Mouse (Mus musculus) erythroblast, embryonic 14.5 days (primary cell): ENCODE results near the gene Tmem35b. TPM values are rescaled to one million over a fixed set of nuclear protein-coding genes. Genes with fewer than 3 reads are reported as not detected.
A peak's percentile ranks its signal among the peaks of the same experiment; 100 is the strongest.

Experiments used
- H3K27me3 ChIP-seq: 2 replicates; pipeline ENCODE4 v1.6.1; 2012; ENCODE audit warnings: inconsistent platforms; ENCODE audit not compliant: control insufficient read depth
- H3K36me3 ChIP-seq: 2 replicates; pipeline ENCODE4 v1.6.1; 2012; ENCODE audit warnings: mild to moderate bottlenecking, inconsistent platforms; ENCODE audit not compliant: control insufficient read depth
- H3K4me1 ChIP-seq: 2 replicates; pipeline ENCODE4 v1.6.1; 2012; ENCODE audit warnings: inconsistent platforms; ENCODE audit not compliant: control insufficient read depth
- H3K4me3 ChIP-seq: replicated peaks from 2 replicates; pipeline ENCODE3; 2012; ENCODE audit warnings: moderate library complexity, mild to moderate bottlenecking, inconsistent platforms
- H3K9me3 ChIP-seq: 2 replicates; pipeline ENCODE4 v1.6.1; 2012; ENCODE audit warnings: low read length, inconsistent platforms, mixed read lengths; ENCODE audit not compliant: control insufficient read depth
- GATA1 ChIP-seq: IDR thresholded peaks from 2 replicates; pipeline ENCODE4 v1.6.1; 2012; ENCODE audit warnings: low read length, inconsistent platforms, mixed read lengths
- TAL1 ChIP-seq: IDR thresholded peaks from 3 replicates; pipeline ENCODE4 v1.6.1; 2012; ENCODE audit warnings: low read length, inconsistent platforms, mixed read lengths
- polyA plus RNA-seq: library from polyadenylated mRNA; stranded (reverse); fragments of >175 nt; gene quantifications from 2 replicates; pipeline ENCODE4 v1.2.3, GENCODE M21; 2012

Gene Tmem35b
- polyA plus RNA-seq, 1 experiment: 0.06 TPM

- Histone ChIP-seq H3K4me3 (no peak overlapping the region), H3K36me3 (no peaks in the 10 kb centered on the region; the same call in 1 of the 2 replicates)
Observed at GRCm38 (mm10) chr4:127110570-127110969, 12.9 kb upstream of the Tmem35b start.

GRCm38 (mm10) chr4:127124331-127124730, 840 bp downstream of the Tmem35b start:
- no peaks in the 10 kb centered on the region for H3K9me3 ChIP-seq
- no peaks in the 10 kb centered on the region for H3K27me3 ChIP-seq
- no peaks in the 10 kb centered on the region for H3K36me3 ChIP-seq
- no peak for TF ChIP-seq TAL1
- no peak for TF ChIP-seq GATA1
- H3K4me3 ChIP-seq: no peak overlapping the region
- peaks cover 14% of the 10 kb centered on the region for H3K4me1 ChIP-seq

More at GRCm38 (mm10) chr4:127110570-127110969, 12.9 kb upstream of the Tmem35b start:
- TF ChIP-seq GATA1 (no peak), TAL1 (no peak)
- H3K27me3 ChIP-seq: no peaks in the 10 kb centered on the region
- no peaks in the 10 kb centered on the region for H3K4me1 ChIP-seq
- no peaks in the 10 kb centered on the region for H3K9me3 ChIP-seq

GRCm38 (mm10) chr4:127125834-127126463, 2.5 kb downstream of the Tmem35b start:
- Histone ChIP-seq H3K36me3 (no peaks in the 10 kb centered on the region), H3K27me3 (no peaks in the 10 kb centered on the region), H3K9me3 (no peaks in the 10 kb centered on the region), H3K4me1 (peaks cover 14% of the 10 kb centered on the region), H3K4me3 (peak overlapping the region; percentile 68)
- TF ChIP-seq GATA1: no peak
- TF ChIP-seq TAL1: no peak

- no peak for TF ChIP-seq TAL1
- no peak for TF ChIP-seq GATA1
- H3K9me3 ChIP-seq: no peaks in the 10 kb centered on the region
- no peak overlapping the region for H3K4me3 ChIP-seq
- no peaks in the 10 kb centered on the region for H3K27me3 ChIP-seq
- no peaks in the 10 kb centered on the region for H3K4me1 ChIP-seq
- no peaks in the 10 kb centered on the region for H3K36me3 ChIP-seq
Observed at GRCm38 (mm10) chr4:127134687-127135086, 11.2 kb downstream of the Tmem35b start.

GRCm38 (mm10) chr4:127137591-127137990, 14.1 kb downstream of the Tmem35b start:
- H3K9me3 ChIP-seq: no peaks in the 10 kb centered on the region

GRCm38 (mm10) chr4:127138486-127138885, 15.0 kb downstream of the Tmem35b start:
- H3K4me1 ChIP-seq: no peaks in the 10 kb centered on the region

More at GRCm38 (mm10) chr4:127137591-127137990, 14.1 kb downstream of the Tmem35b start:
- no peaks in the 10 kb centered on the region for H3K36me3 ChIP-seq
- H3K4me1 ChIP-seq: no peaks in the 10 kb centered on the region
- no peaks in the 10 kb centered on the region for H3K27me3 ChIP-seq
- H3K4me3 ChIP-seq: no peak overlapping the region
- TF ChIP-seq TAL1: no peak
- TF ChIP-seq GATA1: no peak

GRCm38 (mm10) chr4:127150031-127150430, 26.5 kb downstream of the Tmem35b start:
- Histone ChIP-seq H3K4me1 (no peaks in the 10 kb centered on the region), H3K27me3 (no peaks in the 10 kb centered on the region), H3K4me3 (no peak overlapping the region), H3K36me3 (no peaks in the 10 kb centered on the region), H3K9me3 (no peaks in the 10 kb centered on the region)
- no peak for TF ChIP-seq GATA1
- TF ChIP-seq TAL1: no peak

More at GRCm38 (mm10) chr4:127138486-127138885, 15.0 kb downstream of the Tmem35b start:
- TF ChIP-seq TAL1 (no peak), GATA1 (no peak)
- Histone ChIP-seq H3K36me3 (no peaks in the 10 kb centered on the region), H3K9me3 (no peaks in the 10 kb centered on the region), H3K4me3 (no peak overlapping the region), H3K27me3 (no peaks in the 10 kb centered on the region)

GRCm38 (mm10) chr4:127153345-127153744, 29.9 kb downstream of the Tmem35b start:
- no peaks in the 10 kb centered on the region for H3K4me1 ChIP-seq
- H3K36me3 ChIP-seq: no peaks in the 10 kb centered on the region
- H3K9me3 ChIP-seq: no peaks in the 10 kb centered on the region
- no peak overlapping the region for H3K4me3 ChIP-seq
- no peaks in the 10 kb centered on the region for H3K27me3 ChIP-seq
- TF ChIP-seq TAL1 (no peak), GATA1 (no peak)

- TF ChIP-seq GATA1 (no peak), TAL1 (no peak)
- Histone ChIP-seq H3K4me3 (no peak overlapping the region), H3K9me3 (no peaks in the 10 kb centered on the region), H3K27me3 (no peaks in the 10 kb centered on the region), H3K36me3 (no peaks in the 10 kb centered on the region), H3K4me1 (no peaks in the 10 kb centered on the region)
Observed at GRCm38 (mm10) chr4:127155757-127156156, 32.3 kb downstream of the Tmem35b start.
